Mouse (Mus musculus): ENCODE data around the gene Olfr1090. TPM values are rescaled to one million over a fixed set of nuclear protein-coding genes. Genes with fewer than 3 reads are reported as not detected.

The Olfr1090 gene
- not detected in 4 replicates for total RNA-seq (2023)

DNA sequence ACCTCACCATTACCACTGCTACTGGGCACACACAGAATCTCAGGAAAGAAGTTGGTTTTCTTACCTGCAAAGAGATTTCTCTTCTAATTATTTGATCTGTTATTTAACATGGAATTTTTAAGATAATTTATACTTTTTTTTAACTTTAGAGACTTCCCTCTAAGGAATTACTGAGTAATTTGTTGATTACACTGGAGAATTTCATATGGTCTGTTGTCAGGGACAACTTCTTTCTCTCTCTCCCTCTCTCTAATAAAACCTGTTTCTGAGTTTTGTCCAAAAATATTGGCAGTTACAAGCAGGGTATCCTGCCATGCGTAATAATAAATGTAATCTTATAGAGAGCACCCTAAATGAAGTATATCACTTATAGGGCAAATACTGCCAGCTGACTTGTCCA is at the start of gene Olfr1090:
Olfr1090 (minus strand) TSS at position 101 of the 400 bp plus-strand sequence.

DNA sequence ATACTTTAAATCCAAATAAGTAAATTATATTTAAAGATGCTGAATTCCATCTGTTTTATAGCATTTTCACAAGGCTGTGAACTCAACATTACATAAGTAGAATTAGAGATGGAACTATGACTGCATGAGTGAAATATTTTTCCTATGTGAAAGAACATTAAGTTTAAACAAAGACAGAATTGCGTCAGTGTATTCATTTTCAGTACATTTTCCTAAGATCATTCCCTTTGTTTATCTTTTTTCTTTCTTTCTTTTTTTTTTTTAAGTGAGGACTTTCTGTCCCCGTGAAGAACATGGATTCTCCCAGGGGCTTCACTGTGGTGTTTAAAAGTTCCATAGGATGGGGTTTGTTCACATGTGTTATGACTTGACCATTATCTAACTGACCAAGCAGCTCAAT is 23.4 kb upstream of the Olfr1090 start, which contains the start of gene Olfr1093:
Olfr1093 (plus strand) TSS at position 301 of the 400 bp plus-strand sequence.

DNA sequence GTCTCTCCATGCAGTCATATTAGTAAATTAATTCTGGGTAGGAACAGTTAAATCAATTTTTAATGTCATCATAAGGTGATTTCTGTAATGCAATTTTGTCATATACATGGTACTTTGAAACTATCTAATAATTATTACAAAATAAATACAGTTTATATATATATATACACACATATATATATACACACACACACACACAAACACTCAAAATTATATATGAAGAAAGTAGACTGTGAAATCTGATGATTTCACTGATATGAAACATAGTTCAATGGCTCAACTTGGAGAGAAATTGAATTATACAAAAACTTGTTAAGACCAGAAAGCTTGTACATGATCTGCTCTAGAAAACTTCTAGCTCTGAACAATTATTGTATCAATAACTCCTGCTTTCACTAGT is 25.2 kb downstream of the Olfr1090 start, which contains the start of gene Olfr1089:
Olfr1089 (minus strand) TSS at position 101 of the 400 bp plus-strand sequence.

Other genes starting within 250 kb of the Olfr1090 start
- gene Olfr1079, start 216.5 kb downstream of the Olfr1090 start, total RNA-seq (2023) = not detected in 4 replicates
- not detected in 4 replicates for gene Olfr1080, start 200.8 kb downstream of the Olfr1090 start, total RNA-seq (2023)
- not detected in 4 replicates for gene Olfr1082, start 160.0 kb downstream of the Olfr1090 start, total RNA-seq (2023)
- gene Olfr1084, start 119.3 kb downstream of the Olfr1090 start, total RNA-seq (2023) = not detected in 4 replicates
- not detected in 4 replicates for gene Olfr1085, start 97.0 kb downstream of the Olfr1090 start, total RNA-seq (2023)
- gene Olfr1086, start 78.9 kb downstream of the Olfr1090 start, total RNA-seq (2023) = not detected in 4 replicates
- not detected in 4 replicates for gene Olfr1087, start 60.6 kb downstream of the Olfr1090 start, total RNA-seq (2023)
- not detected in 4 replicates for gene Olfr1089, start 25.3 kb downstream of the Olfr1090 start, total RNA-seq (2023)
- gene Olfr1093, start 23.5 kb upstream of the Olfr1090 start, total RNA-seq (2023) = not detected in 4 replicates
- gene Olfr141, start 51.0 kb upstream of the Olfr1090 start, total RNA-seq (2023) = not detected in 4 replicates
- gene Olfr1094, start 65.7 kb upstream of the Olfr1090 start, total RNA-seq (2023) = not detected in 4 replicates
- gene Olfr1095, start 92.7 kb upstream of the Olfr1090 start, total RNA-seq (2023) = not detected in 4 replicates
- not detected in 4 replicates for gene Gm13723, start 115.8 kb upstream of the Olfr1090 start, total RNA-seq (2023)
- gene Olfr1097, start 133.2 kb upstream of the Olfr1090 start, total RNA-seq (2023) = not detected in 4 replicates
- not detected in 4 replicates for gene Olfr1098, start 165.6 kb upstream of the Olfr1090 start, total RNA-seq (2023)
- not detected in 4 replicates for gene Olfr1099, start 201.7 kb upstream of the Olfr1090 start, total RNA-seq (2023)
- not detected in 4 replicates for gene Olfr1100, start 221.0 kb upstream of the Olfr1090 start, total RNA-seq (2023)
- not detected in 4 replicates for gene Olfr1101, start 232.2 kb upstream of the Olfr1090 start, total RNA-seq (2023)
- not detected in 4 replicates for gene Olfr1102, start 239.4 kb upstream of the Olfr1090 start, total RNA-seq (2023)